Mouse (Mus musculus) adrenal gland (tissue): ENCODE data around the gene Nr1d1.

ENCODE experiments used
- intact Hi-C: fragments of 180-260 bp; cut with DNase I; formaldehyde crosslinking; loops from one replicate; pipeline ENCODE4 v1.15.1; 2025

The Nr1d1 gene

GRCm38 (mm10) chr11:98754151-98754620, 20.9 kb downstream of the Nr1d1 start:
- intact Hi-C loops = loop anchor here (5.0 kb wide), 1 partner anchor 42 kb away; no protein-coding TSS in a partner anchor

GRCm38 (mm10) chr11:98753264-98753663, 21.9 kb downstream of the Nr1d1 start:
- intact Hi-C loops = loop anchor here (5.0 kb wide), 1 partner anchor 41 kb away; no protein-coding TSS in a partner anchor

- intact Hi-C loops = loop anchor here (5.0 kb wide), 1 partner anchor 40 kb away; no protein-coding TSS in a partner anchor
Measured at GRCm38 (mm10) chr11:98752562-98753140, 22.5 kb downstream of the Nr1d1 start.

GRCm38 (mm10) chr11:98751221-98751782, 23.8 kb downstream of the Nr1d1 start:
- intact Hi-C loops = loop anchor here (5.0 kb wide), 1 partner anchor 39 kb away; no protein-coding TSS in a partner anchor

GRCm38 (mm10) chr11:98750351-98751201, 24.6 kb downstream of the Nr1d1 start:
- intact Hi-C loops = loop anchor here (5.0 kb wide), 1 partner anchor 38 kb away; no protein-coding TSS in a partner anchor

DNA sequence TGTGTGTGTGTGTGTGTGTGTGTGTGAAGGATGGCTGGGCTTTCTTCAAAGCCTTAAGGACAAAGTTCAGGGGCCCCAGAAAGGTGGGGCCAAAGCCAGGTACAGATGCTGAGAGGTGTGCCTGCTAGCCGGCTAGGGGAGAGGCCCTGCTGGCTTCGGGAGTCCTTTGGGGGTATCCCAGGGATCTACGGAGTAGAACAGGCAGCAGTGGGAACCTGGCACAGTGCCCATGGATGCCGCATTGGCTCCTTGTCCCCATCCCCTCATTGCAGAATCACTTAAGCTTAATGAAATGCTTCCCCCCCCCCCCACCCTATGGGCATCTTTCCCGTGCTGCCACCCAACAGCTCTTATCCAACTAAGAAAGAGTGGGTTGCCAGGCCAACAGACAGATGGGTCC, 25.4 kb downstream of the Nr1d1 start:
- intact Hi-C loops = loop anchor here (5.0 kb wide), 1 partner anchor 37 kb away; no protein-coding TSS in a partner anchor

DNA sequence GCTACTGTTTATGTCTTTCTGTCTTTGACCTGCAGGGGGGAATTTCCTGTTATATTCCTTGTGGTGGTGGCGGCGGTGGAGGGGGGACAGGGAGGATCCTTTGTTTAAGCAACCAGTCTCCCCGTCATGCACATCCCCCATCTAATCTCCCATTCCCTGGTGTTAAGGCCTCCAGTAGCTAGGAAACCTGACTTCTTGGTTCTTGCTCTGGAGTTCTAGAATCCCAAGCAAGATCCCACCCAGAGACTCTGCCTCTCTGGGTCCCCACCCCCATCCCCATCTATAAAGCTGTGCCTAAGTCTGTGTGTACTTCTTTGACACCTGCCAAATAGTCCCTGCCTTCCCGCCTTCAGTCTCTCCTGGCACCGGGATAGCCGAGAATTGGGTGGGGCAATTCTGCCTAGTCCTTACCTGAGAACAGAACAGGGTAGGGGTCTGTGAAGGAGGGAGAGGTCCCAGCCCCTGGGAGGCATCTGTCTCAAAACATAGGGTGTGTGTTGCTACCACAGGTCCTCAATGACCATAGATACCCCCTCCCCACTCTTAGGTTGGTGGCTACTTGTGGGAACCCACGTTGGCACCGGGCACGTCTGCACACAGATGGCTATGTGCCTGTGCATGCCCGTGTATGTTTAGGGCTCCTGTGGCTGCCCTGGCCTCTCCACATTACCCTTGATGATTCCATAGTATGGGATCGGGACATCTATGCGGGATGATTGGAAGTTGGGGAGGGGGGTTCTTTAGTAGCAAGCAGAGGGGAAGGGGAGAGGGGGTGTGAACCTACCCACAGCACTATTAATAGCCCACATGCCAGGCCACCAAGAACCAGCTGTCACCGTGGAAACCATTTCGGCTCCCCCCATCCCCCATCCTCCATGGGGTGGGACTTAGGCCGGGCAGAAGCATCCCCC, 26.4 kb downstream of the Nr1d1 start:
- intact Hi-C loops = no loop called here

DNA sequence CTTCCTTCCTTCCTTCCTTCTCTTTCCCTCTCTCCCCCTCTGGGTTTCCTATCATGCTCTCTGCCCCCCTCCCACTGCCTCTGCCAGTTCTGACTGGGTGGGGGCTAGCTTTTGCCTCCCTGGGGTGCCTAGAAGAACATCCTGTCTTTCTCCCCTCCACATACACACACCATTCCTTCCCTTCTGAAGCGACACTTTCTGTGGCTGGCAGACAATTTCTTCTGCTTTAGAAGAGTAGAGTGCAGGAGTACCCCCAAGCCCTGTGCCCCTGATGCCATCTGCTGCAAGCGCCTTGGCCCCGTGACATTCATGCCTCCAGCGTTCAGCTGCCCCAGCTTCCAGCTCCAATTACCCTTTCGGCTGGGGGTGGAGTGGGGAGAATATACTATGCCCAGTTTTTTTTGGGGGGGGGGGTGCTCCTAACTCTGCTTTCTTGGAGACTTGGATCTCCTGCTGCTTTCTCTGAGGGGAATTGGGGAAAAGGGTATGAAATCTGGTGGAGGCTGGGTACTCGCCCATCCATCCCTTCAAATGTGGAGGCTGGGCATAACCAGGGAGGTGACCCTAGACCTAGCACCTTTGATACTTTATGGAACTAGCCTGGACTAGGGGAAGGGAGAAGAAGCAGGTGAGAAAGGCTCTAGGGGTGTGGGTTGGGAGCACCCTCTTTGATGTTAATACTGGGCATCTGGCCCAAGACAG, 27.2 kb downstream of the Nr1d1 start:
- intact Hi-C loops = no loop called here

GRCm38 (mm10) chr11:98746855-98747693, 28.1 kb downstream of the Nr1d1 start:
- intact Hi-C loops = no loop called here

DNA sequence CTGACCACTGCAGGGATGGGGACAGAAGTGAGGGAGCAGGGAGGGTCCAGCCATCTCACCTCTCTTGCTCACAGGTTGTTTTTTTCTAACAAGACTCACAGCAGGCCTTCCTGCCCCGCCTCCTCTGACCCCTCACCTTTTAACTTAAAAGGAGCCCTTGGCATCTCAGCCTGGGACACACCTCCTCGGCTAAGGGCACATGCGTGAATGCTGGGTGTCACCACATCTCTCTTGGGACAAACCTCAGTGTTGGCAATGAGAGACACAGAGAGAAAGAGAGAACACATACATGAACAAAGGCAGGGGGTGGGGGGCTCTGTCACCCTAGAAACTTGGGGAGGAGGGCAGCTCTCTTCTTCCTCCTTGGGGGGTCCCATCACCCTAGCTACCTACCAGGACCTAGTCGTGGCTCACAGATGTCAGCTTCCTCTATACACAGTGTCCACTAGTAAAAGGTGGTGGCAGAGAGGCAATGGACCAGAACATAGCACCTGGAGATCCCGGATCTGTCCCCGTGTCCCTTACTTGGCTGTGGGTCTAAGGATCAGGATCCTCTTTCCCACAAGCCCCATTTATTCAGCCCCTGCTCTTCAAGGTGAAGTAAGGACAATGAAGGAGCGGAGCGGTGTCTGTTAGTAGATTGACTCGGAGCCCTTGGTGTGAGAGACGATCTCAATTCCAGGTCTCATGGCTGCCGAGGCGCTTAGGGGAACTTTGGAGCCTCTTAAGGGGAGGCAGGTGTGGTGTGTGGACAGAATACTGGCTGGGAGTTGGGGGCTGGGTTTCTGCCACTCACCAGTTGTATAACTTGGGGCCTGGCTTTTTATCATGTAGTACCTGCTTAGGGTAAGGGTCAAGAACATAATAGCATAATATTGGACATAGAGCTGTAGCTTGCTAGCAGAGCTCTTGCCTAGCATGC, 28.9 kb downstream of the Nr1d1 start:
- intact Hi-C loops = no loop called here

DNA sequence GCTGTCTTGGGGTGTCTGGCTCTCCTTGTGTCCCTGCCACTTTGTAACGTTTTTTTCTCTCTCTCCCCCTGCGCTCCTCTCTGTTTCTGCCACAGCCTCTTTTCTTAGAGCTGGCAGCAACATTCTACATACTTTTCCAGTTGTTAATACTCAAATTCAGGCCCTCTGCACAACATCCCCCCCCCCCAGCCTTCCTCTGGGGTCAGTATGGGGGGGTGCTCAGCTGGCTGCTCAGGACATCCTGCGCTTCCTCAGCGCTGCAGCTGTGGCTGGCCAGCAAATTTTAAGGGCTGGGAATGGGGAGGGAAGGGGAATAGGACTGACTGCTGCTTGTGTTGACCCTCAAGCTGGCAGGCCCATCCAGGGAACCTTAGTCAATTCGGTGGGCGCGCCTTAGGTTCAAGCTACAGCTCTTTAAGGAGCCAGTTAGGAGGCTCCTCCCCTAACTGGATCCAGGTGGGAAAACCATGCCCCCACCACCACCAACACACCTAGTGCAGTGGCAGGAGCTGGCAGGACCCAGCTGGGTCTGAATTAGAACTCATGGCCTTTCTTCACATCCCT, 30.6 kb downstream of the Nr1d1 start:
- intact Hi-C loops = no loop called here

DNA sequence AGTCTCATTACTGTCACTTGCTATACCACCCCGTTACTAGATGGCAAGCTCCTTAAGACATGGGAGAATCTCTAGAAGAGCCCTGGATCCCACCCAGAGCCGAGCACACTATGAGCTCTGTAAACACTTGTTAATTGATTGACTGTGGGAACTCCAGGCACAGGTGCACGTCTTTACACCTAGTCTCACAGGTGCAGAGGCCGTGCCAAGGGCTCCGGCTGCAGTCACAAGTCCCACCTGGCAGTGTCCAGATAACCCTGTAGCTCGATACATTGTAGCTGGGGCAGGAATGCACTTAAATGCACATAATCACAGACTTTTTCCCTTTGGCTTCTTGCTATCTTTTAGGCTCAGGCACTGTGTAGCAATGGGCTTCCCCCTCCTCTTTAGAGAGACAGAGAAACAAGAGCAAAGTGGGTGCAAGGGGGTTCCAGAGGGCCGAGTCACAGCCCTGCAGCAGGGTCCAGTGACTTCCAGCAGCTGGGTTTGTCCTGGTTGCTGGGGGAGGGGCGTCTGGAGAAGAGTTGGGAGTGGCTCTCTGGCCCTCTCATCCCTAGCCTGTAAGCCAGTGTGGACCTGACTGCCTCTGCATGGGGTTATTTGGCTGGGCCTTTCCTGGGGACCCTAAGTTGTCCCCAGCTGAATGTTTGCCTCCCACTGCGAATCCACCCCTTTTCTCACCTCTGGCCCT, 31.3 kb downstream of the Nr1d1 start:
- intact Hi-C loops = loop anchor here (2.0 kb wide), 1 partner anchor 43 kb away; no protein-coding TSS in a partner anchor

DNA sequence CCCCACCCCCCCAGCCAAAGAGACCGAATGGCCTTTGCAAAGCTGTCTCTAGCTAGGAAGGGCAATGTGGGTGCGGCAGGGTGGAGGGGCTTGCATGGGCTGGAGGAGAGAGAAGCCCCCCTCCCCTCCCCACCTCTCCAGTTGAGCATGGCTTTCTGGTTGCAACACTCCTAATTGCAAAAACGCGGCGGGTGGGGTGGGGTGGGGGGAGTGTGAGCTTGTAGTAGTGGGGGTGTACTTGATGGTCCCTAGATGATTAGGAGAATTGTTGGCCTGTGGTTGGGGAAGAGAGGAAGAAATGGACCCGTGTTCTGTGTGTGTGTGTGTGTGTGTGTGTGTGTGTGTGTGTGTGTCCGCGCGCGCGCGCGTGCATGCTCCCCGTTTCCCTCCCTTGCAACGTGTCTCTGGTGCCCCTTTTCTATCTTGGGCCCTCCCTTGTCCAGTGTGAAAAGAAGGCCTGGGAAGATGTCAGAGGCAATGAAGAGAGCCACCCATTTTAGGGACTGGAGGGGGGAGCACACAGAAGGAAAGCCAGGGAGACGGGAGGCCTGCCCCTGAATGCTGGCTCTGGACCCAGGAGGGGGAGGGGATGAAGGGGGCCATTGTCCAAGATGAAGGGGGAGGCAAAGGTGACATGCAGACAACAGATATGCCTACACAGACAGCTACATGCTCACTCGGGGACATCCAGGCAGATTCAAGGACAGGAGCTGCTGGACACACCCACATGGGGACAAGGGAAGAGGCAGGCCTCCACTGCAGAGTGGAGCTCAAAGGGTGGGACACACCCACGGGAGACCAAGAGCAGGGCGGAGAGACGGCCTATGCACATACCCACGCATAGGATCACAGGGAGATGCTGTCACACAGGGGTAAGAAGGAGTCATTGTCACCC, 32.5 kb downstream of the Nr1d1 start:
- intact Hi-C loops = loop anchor here (2.0 kb wide), 1 partner anchor 44 kb away; no protein-coding TSS in a partner anchor

GRCm38 (mm10) chr11:98741622-98742396, 33.3 kb downstream of the Nr1d1 start:
- intact Hi-C loops = loop anchor here (2.0 kb wide), 1 partner anchor 45 kb away; no protein-coding TSS in a partner anchor

- intact Hi-C loops = no loop called here
Measured at GRCm38 (mm10) chr11:98741051-98741620, 34.0 kb downstream of the Nr1d1 start.
